8 mouse cellular contexts compared by ENCODE assay signal in genomic region chr19:10555624-10556510, GRCm38 (mm10). TPM values are rescaled to one million over a fixed set of nuclear protein-coding genes. Genes with fewer than 3 reads are reported as not detected.
A peak's percentile ranks its signal among the peaks of the same experiment; 100 is the strongest.
DNase-seq lines count a peak whose midpoint lies in the region; ATAC-seq lines count a peak whose summit lies in the region.

Tmem216 (minus strand) TSS chr19:10556238.

- peak within 1 kb of the TSS; percentile 86 for H3K4me2 ChIP-seq in intestine, embryonic 14.5 days (ENCODE audit: low read length)

- no peaks in the 10 kb centered on the region for H3K27me3 ChIP-seq in intestine, embryonic 14.5 days (replicated peaks; ENCODE audit: control insufficient read depth, insufficient read depth, low read length)

- peaks cover 13% of the 10 kb centered on the region for H3K4me1 ChIP-seq in intestine, embryonic 14.5 days (replicated peaks; ENCODE audit: control insufficient read depth, insufficient read depth, low read length)

- intact Hi-C loops in gastrocnemius, postnatal 14 days (cut with DNase I; ENCODE audit: low total_unique reads) = no loop called here
- intact Hi-C loops in left cerebral cortex, postnatal 14 days (cut with DNase I) = loop anchor here (2.0 kb wide), 1 partner anchor 49 kb away; the partner anchor contains the start of genes Ddb1 and Tkfc

- H3K36me3 ChIP-seq in intestine, embryonic 14.5 days (ENCODE audit: control insufficient read depth, insufficient read depth, low read length) = peaks cover 15% of the 10 kb centered on the region

- ATAC-seq in intestine, embryonic 14.5 days (replicated peaks; ENCODE audit: low FRiP score, low TSS enrichment, low read depth) = peak; percentile 98

- peak within 1 kb of the TSS; percentile 54 for H3K9ac ChIP-seq in intestine, embryonic 14.5 days (ENCODE audit: low read length)

- peak within 1 kb of the TSS; percentile 65 for H3K4me3 ChIP-seq in intestine, embryonic 14.5 days (ENCODE audit: low read depth, low read length)

- peak within 1 kb of the TSS; percentile 64 for H3K27ac ChIP-seq in intestine, embryonic 14.5 days (ENCODE audit: low read depth)

- no peaks in the 10 kb centered on the region for H3K9me3 ChIP-seq in intestine, embryonic 14.5 days (ENCODE audit: control insufficient read depth, low read length)

- WGBS in intestine, embryonic 14.5 days = 2% methylated on average over 43 of the region's 43 CpGs

- DNase-seq in adipocyte (ENCODE audit: low spot score) = peak; percentile 97
- DNase-seq in embryo, embryonic 10 days (ENCODE audit: low spot score) = peak; percentile 91
- DNase-seq in gastrocnemius, postnatal 14 days = peak; percentile 82
- DNase-seq in intestine, embryonic 14.5 days (ENCODE audit: low spot score) = peak; percentile 85
- DNase-seq in left cerebral cortex, postnatal 14 days (ENCODE audit: low spot score in 2 of 2) = peak; percentile 84 to 86
- DNase-seq in mesoderm, embryonic 11.5 days (ENCODE audit: low read depth, low spot score) = peak; percentile 75
- DNase-seq in right cerebral cortex, postnatal 36 days (ENCODE audit: low spot score in 2 of 2) = peak; percentile 81 to 82
- DNase-seq in yolk sac, embryonic 10.5 days (ENCODE audit: low spot score) = peak; percentile 85

RNA-seq across cellular contexts. Expression of gene Tmem216, which starts in this region (rescaled TPM):
- total RNA-seq in gastrocnemius, postnatal 14 days (2021) = 1 to 10 TPM; 1.3 to 1.8 TPM
- polyA plus RNA-seq in intestine, embryonic 14.5 days (2014; fragmentation: Nextera tagmentation; extraction: Ambion mirVana) = 46.0 and 46.9 TPM in 2 replicates
- total RNA-seq in left cerebral cortex, postnatal 14 days (2021) = 10 to 100 TPM; 10.2 to 11.4 TPM

Comparison
In these comparisons a context has a peak if more than half of its experiments do, and no peak if none do; other contexts are left out.
1. Peak in every context shown above with its lines: DNase-seq, ATAC-seq, H3K4me3 ChIP-seq and H3K27ac ChIP-seq.
2. RNA of gene Tmem216 (total RNA-seq): 10.2 to 11.4 TPM in left cerebral cortex, postnatal 14 days; 1.3 to 1.8 TPM in gastrocnemius, postnatal 14 days; every median in the first group is over 4 times any median in the second.